Mouse (Mus musculus) heart, embryonic 16.5 days (tissue): ENCODE data around the gene Ciao2b. TPM values are rescaled to one million over a fixed set of nuclear protein-coding genes. Genes with fewer than 3 reads are reported as not detected.
"Not testable (repeated sequence)": the region's sequence is repeated elsewhere in the genome, so short reads cannot be mapped to it uniquely, and the experiment has no call there.

ENCODE experiments used
- ATAC-seq: fragments of 200-750 bp; cut with Nextera tagmentation; replicated peaks from 2 replicates; pipeline ENCODE4 v1.8.0; 2017; ENCODE audit warnings: moderate number of reproducible peaks; ENCODE audit not compliant: insufficient read depth, low FRiP score; ENCODE audit errors: extremely low read depth
- H3K27ac ChIP-seq: fragments of 300-500 bp; sonication (generic); 2 replicates; pipeline ENCODE4 v1.5.1; 2014; ENCODE audit warnings: mild to moderate bottlenecking, low read length, control low read depth, moderate library complexity
- H3K27me3 ChIP-seq: fragments of 300-500 bp; sonication (generic); 2 replicates; pipeline ENCODE4 v1.6.1; 2014; ENCODE audit warnings: low read length, mixed read lengths; ENCODE audit not compliant: control insufficient read depth, insufficient read depth
- H3K36me3 ChIP-seq: fragments of 300-500 bp; sonication (generic); 2 replicates; pipeline ENCODE4 v1.6.1; 2014; ENCODE audit not compliant: control insufficient read depth, insufficient read depth
- H3K4me1 ChIP-seq: fragments of 300-500 bp; sonication (generic); 2 replicates; pipeline ENCODE4 v1.6.1; 2014; ENCODE audit warnings: low read length, mixed read lengths; ENCODE audit not compliant: control insufficient read depth, insufficient read depth
- H3K4me2 ChIP-seq: fragments of 300-500 bp; sonication (generic); 2 replicates; pipeline ENCODE4 v1.6.1; 2014; ENCODE audit warnings: low read depth, mild to moderate bottlenecking, control low read depth, low read length
- H3K4me3 ChIP-seq: fragments of 300-500 bp; sonication (generic); 2 replicates; pipeline ENCODE4 v1.5.1; 2014; ENCODE audit warnings: mild to moderate bottlenecking, control low read depth, low read length
- H3K9ac ChIP-seq: fragments of 300-500 bp; sonication (generic); 2 replicates; pipeline ENCODE4 v1.6.1; 2014; ENCODE audit warnings: low read length, control low read depth
- H3K9me3 ChIP-seq: fragments of 300-500 bp; sonication (generic); replicated peaks from 2 replicates; pipeline ENCODE4 v1.6.1; 2016; ENCODE audit warnings: low read length; ENCODE audit not compliant: control insufficient read depth
- WGBS: fragments of 180-500 bp; shearing (Covaris S2); extraction: QIAGEN DNeasy Blood & Tissue Kit; methylation state at CpG from one replicate; pipeline ENCODE4 v1.1.7; 2014; 5-methylcytosine and 5-hydroxymethylcytosine counted together
- polyA plus RNA-seq: library from polyadenylated mRNA; unstranded; fragments of >200 nt; fragmentation: Nextera tagmentation; extraction: Ambion mirVana; gene quantifications from 2 replicates; pipeline ENCODE4 v1.2.1, GENCODE M21; 2015

Ciao2b gene
- 171 and 196 TPM in 2 replicates for polyA plus RNA-seq

DNA sequence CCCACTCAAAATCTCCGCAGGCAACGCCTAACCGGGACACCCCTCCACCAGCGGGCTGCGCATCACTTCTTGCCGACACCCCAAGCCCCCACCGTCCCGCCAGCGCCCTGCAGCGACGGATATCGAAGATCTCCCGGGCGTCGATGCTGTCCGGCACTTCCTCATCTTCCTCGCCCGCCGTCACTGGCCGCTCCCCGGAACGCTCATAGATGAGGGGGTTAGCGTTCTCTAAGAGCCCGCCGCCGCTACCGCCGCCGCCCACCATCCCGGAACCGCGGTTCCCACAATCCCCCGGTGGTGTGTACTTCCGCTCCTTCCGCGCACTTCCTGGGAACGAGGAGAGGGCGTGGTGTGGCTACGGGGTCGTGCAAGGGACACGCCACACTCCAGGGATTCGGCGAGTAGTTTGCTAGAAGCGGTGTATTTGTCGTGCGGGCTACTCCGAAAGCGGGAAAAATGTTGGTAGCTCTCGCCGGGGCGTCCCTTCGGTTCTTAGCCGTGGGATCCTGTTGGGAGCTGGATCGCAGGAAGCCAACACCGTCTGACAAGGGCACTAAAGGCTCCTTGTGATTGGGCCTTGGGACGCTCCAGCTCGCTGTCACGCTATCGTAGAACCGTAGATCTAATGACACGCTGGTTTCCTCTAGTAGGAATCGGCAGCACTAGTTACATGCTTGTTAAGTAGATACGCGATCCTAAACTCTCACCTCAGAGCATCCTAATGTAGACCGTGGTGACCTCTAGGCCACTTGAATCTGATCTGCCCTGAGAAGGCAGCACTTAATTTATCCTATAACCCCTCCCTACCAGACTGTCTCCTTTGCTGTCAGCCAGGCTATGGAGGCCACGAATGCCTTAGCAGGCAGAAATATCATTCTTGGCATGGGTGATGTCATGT lies at the start of gene Ciao2b:
Gene Ciao2b (minus strand): TSS at position 540 of the 898 bp plus-strand sequence.
- peaks cover 15% of the 10 kb centered on the region for H3K4me1 ChIP-seq
- H3K4me3 ChIP-seq = peak within 1 kb of the TSS; percentile 81
- no peaks in the 10 kb centered on the region for H3K9me3 ChIP-seq
- no peaks in the 10 kb centered on the region for H3K27me3 ChIP-seq
- H3K36me3 ChIP-seq = peaks cover 19% of the 10 kb centered on the region
- H3K9ac ChIP-seq = peak within 1 kb of the TSS; percentile 84
- H3K4me2 ChIP-seq = peak within 1 kb of the TSS; percentile 94
- H3K27ac ChIP-seq = peak within 1 kb of the TSS; percentile 80
- WGBS = under 1% methylated on average over 66 of the region's 66 CpGs
- peak; percentile 94 for ATAC-seq

DNA sequence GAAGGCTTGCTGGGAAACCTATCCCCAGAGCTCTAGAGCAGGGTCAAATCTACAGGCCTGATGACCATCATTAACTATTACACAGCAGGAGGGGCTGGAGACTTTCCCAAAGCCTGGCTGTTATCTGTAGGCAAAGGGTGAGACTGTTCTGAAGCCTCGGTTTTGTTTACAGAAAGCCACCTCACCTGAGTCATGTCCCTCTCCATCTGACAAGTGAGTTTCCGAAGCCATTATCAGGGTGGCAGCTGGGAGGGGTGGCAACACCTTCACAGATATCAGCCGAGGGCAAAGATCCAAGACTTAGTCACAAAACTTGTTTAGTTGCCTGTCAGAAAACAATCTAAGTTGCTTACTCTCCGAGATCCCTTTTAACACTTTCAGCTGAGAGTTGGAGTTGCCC lies 46.7 kb upstream of the Ciao2b start:
- 37% methylated on average over 4 of the region's 4 CpGs for WGBS
- Histone ChIP-seq H3K4me1 (no peaks in the 10 kb centered on the region), H3K9me3 (no peaks in the 10 kb centered on the region), H3K9ac (no peak overlapping the region), H3K27ac (no peak overlapping the region), H3K4me3 (no peak overlapping the region), H3K27me3 (no peaks in the 10 kb centered on the region), H3K36me3 (no peaks in the 10 kb centered on the region), H3K4me2 (no peak overlapping the region)
- ATAC-seq = no peak

DNA sequence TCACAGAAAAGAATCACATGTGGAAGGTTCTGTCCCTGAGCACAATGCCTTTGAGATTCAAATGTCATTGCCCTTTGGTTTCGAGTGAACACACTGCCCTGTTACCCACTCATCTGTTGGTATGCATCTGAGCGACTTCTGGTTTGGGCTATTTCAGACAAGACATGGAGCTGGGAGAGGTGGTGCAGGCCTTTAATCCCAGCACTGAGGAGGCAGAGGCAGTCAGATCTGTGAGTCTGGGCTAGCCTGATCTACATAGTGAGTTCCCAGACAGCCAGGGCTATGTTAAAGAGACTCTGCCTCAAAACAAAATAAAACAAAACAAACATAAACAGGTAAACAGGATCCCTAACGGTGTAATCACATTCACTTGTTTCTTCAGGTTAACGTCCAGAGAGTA lies 13.8 kb upstream of the Ciao2b start:
- no peak for ATAC-seq
- H3K4me2 ChIP-seq = no peak overlapping the region
- no peak overlapping the region for H3K27ac ChIP-seq
- H3K4me3 ChIP-seq = no peak overlapping the region
- H3K27me3 ChIP-seq = no peaks in the 10 kb centered on the region
- H3K36me3 ChIP-seq = no peaks in the 10 kb centered on the region
- H3K4me1 ChIP-seq = no peaks in the 10 kb centered on the region
- no peaks in the 10 kb centered on the region for H3K9me3 ChIP-seq
- 82% methylated on average over 4 of the region's 4 CpGs for WGBS
- no peak overlapping the region for H3K9ac ChIP-seq

DNA sequence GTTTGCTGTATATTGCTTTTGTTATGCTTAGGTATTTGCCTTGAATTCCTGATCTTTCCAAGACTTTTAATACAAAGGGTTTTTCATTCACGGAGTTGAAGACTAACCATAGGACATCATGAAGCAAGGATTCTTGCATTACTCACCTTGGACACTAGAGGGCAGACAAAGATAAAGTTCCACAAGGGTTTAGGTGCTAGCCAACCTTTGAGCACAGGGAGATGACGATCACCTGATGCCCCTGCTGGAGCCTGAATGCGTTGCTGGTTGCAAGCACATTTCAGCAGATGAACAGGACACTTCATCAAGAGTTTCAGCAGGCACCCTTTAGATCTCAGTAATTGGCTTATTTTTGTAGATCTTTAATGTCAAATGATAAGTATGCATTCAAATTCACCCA lies 13.2 kb upstream of the Ciao2b start:
- no peaks in the 10 kb centered on the region for H3K27me3 ChIP-seq
- no peak overlapping the region for H3K27ac ChIP-seq
- H3K4me2 ChIP-seq = no peak overlapping the region
- peak; percentile 79; the same call in 1 of the 2 replicates for ATAC-seq
- no peaks in the 10 kb centered on the region for H3K36me3 ChIP-seq
- whole genome bisulfite sequencing = 4% methylated on average over 3 of the region's 3 CpGs
- no peak overlapping the region for H3K4me3 ChIP-seq
- no peak overlapping the region for H3K9ac ChIP-seq
- no peaks in the 10 kb centered on the region for H3K9me3 ChIP-seq
- no peaks in the 10 kb centered on the region for H3K4me1 ChIP-seq

DNA sequence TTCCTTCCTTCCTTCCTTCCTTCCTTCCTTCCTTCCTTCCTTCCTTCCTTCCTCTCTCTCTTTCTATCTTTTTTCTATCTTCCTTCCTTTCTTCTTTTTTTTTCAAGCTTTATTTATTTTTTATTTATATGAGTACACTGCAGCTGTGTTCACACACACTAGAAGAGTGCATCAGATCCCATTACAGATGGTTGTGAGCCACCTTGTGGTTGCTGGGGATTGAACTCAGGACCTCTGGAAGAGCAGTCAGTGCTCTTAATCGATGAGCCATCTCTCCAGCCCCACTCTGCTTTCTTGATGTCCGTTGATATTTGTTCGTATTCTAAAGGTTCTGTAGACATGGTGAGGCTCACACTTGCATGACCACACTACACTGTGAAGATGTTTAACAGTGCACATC lies 2.4 kb upstream of the Ciao2b start:
- H3K27ac ChIP-seq, H3K27me3 ChIP-seq, ATAC-seq, H3K4me3 ChIP-seq, H3K4me2 ChIP-seq, H3K9ac ChIP-seq, H3K9me3 ChIP-seq, H3K36me3 ChIP-seq: not testable (repeated sequence)
- 62% methylated on average over 3 of the region's 3 CpGs for WGBS
- peaks cover 15% of the 10 kb centered on the region for H3K4me1 ChIP-seq

DNA sequence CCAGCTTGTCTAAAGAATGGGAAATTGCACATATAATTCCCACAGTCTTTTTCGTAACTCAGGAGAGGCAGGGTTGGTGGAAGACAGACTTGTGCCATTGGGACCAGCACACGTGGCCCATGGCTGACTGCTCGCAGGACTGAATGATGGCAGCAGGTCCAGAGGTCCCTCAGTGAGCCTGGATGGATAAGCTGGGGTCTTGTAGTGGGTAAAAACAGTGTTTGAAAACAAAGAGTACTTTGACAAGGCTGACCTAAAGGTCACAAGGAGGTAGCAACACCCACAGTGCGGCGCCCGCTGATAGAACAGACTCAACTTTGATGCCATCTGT lies 524 bp upstream of the Ciao2b start:
- ATAC-seq = no peak
- peaks cover 15% of the 10 kb centered on the region for H3K4me1 ChIP-seq
- no peaks in the 10 kb centered on the region for H3K9me3 ChIP-seq
- peak overlapping the region; percentile 84 for H3K9ac ChIP-seq
- H3K4me3 ChIP-seq = peak overlapping the region; percentile 81
- H3K36me3 ChIP-seq = peaks cover 19% of the 10 kb centered on the region
- H3K27ac ChIP-seq = peak overlapping the region; percentile 80
- no peaks in the 10 kb centered on the region for H3K27me3 ChIP-seq
- H3K4me2 ChIP-seq = peak overlapping the region; percentile 94
- 74% methylated on average over 6 of the region's 6 CpGs for WGBS

DNA sequence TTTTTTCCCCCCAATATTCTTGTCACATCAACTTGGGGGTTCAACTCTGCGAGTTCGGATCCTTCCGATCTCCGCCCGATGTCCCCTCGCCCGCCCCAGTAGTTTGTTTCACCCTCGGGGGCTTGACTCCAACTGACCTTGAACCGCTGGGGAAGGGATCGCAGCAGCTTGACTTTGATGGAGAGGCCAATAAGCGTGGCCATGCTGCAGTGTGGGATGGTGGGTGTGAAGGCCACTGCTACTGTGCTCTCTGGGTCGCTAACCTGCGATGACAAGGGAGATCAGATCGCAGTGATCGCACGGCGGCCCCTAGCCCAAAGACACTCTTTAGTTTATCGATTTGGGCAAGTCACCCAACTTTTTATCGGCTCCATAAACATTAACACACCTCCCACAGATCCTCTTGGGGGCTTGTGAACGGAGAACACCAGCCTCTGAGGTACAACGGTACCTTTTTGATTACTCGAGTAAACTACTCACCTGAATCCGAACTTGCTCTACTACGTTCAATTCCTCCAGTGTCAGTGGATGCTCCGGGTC lies 864 bp downstream of the Ciao2b start:
- Histone ChIP-seq H3K27me3 (no peaks in the 10 kb centered on the region), H3K9ac (peak overlapping the region; percentile 84), H3K4me2 (peak overlapping the region; percentile 94), H3K9me3 (no peaks in the 10 kb centered on the region), H3K27ac (peak overlapping the region; percentile 68), H3K4me1 (peaks cover 15% of the 10 kb centered on the region), H3K36me3 (peaks cover 19% of the 10 kb centered on the region), H3K4me3 (peak overlapping the region; percentile 81)
- WGBS = 8% methylated on average over 25 of the region's 25 CpGs
- peak; percentile 8; the same call in 1 of the 2 replicates for ATAC-seq

DNA sequence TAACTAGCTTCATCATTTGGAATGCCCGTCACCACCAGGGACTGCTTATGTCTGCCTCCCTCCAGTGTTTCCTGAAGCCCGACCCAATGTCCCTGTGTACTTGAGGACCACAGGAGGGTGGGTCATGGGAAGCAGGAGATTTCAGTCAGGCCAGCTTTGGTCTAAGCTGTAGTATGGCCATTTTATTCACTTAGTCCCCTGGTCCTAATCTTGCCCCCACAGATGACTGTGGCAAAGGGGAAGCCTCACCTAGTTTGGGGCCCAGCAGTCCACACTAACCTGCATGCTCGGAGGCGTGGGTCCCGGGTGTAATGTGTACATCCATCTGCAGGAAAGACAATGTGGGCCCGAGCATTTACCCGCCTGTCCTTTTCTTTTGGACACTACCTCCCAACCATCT lies 1.5 kb downstream of the Ciao2b start:
- H3K9me3 ChIP-seq = no peaks in the 10 kb centered on the region
- H3K4me3 ChIP-seq = peak overlapping the region; percentile 81
- WGBS = 68% methylated on average over 7 of the region's 7 CpGs
- peak overlapping the region; percentile 68 for H3K27ac ChIP-seq
- ATAC-seq = no peak
- H3K27me3 ChIP-seq = no peaks in the 10 kb centered on the region
- peak overlapping the region; percentile 94 for H3K4me2 ChIP-seq
- peaks cover 26% of the 10 kb centered on the region for H3K36me3 ChIP-seq
- peak overlapping the region; percentile 84 for H3K9ac ChIP-seq
- H3K4me1 ChIP-seq = peaks cover 15% of the 10 kb centered on the region

DNA sequence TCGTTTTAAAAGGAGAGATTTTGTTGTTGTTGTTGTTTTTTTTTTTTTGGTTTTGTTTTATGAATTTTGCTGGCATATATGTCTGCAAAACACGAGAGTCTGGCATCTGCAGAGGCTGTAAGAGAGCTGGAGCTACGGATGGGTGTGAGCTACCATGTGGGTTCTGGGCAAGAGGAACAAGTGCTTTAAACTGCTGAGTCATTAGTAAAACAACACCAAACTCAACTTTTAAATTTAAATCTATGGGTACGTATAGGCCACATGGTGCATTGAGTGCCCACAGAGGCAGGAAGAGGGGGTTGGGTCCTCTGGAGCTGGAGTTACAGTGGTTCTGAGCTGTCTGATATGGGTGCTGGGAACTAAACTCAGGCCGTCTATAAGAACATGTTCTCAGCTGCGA lies 3.8 kb downstream of the Ciao2b start:
- Histone ChIP-seq H3K4me1 (peaks cover 20% of the 10 kb centered on the region), H3K4me2 (no peak overlapping the region), H3K4me3 (no peak overlapping the region), H3K27me3 (no peaks in the 10 kb centered on the region), H3K36me3 (peaks cover 29% of the 10 kb centered on the region), H3K9me3 (no peaks in the 10 kb centered on the region), H3K27ac (no peak overlapping the region), H3K9ac (no peak overlapping the region)
- WGBS = 89% methylated on average over 6 of the region's 6 CpGs
- no peak for ATAC-seq
